In the genomic region with DNA sequence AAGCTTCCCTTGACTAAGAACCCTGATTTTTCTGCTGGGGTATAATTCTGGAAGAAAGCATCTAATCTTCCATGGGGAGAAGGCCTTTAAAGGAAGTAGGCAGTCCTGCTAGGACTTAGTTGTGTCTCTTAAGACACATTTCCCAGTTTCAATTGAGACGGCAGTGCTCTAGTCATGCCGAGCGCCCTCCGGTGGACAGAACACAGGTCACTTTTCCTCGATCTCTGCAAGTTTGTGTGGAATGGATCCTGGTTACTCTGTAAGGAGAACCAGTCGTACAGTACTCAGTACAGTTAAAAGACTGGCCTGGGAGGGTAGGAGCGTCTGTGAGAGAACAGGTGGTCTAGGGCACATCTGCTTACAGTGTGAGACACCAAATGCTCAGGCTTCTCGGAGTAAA, we compare ENCODE assay signal across 8 mouse cellular contexts. TPM values are rescaled to one million over a fixed set of nuclear protein-coding genes. Genes with fewer than 3 reads are reported as not detected.
DNase-seq lines count a peak whose midpoint lies in the region; ATAC-seq and TF ChIP-seq lines count a peak whose summit lies in the region.

No protein-coding gene starts in this region.

- H3K27me3 ChIP-seq in G1E (ENCODE audit: insufficient read depth, low read length): no peaks in the 10 kb centered on the region
- no peaks in the 10 kb centered on the region for H3K27me3 ChIP-seq in embryonic facial prominence, embryonic 15.5 days
- no peaks in the 10 kb centered on the region for H3K27me3 ChIP-seq in heart, embryonic 10.5 days (ENCODE audit: insufficient read depth, poor library complexity, severe bottlenecking)
- no peaks in the 10 kb centered on the region for H3K27me3 ChIP-seq in kidney, embryonic 15.5 days
- no peaks in the 10 kb centered on the region for H3K27me3 ChIP-seq in liver, embryonic 16.5 days (ENCODE audit: control insufficient read depth, insufficient read depth, low read depth, low read length)
- no peaks in the 10 kb centered on the region for H3K27me3 ChIP-seq in neural tube, embryonic 13.5 days

- peak; percentile 17; the same call in 1 of the 2 replicates for TF ChIP-seq CTCF in G1E (IDR thresholded peaks at IDR 0.05; ENCODE audit: low read depth, low read length)
- TF ChIP-seq CTCF in bone marrow, adult 2 months (IDR thresholded peaks at IDR 0.05; ENCODE audit: control insufficient read depth, insufficient read depth, low read length): peak; percentile 73

- peak overlapping the region; percentile 6; the same call in 1 of the 2 replicates for H3K4me3 ChIP-seq in G1E (ENCODE audit: low read depth, low read length)
- no peak overlapping the region for H3K4me3 ChIP-seq in bone marrow, adult 2 months (replicated peaks; ENCODE audit: control insufficient read depth, low read depth, low read length)
- H3K4me3 ChIP-seq in embryonic facial prominence, embryonic 15.5 days (replicated peaks): peak overlapping the region; percentile 88
- peak overlapping the region; percentile 95 for H3K4me3 ChIP-seq in heart, embryonic 10.5 days
- peak overlapping the region; percentile 94 for H3K4me3 ChIP-seq in kidney, embryonic 15.5 days (replicated peaks)
- H3K4me3 ChIP-seq in liver, embryonic 16.5 days (ENCODE audit: low read depth, low read length): peak overlapping the region; percentile 86
- H3K4me3 ChIP-seq in neural tube, embryonic 13.5 days: peak overlapping the region; percentile 94

- no peak overlapping the region for H3K27ac ChIP-seq in bone marrow, adult 2 months (ENCODE audit: control insufficient read depth, insufficient read depth, low read depth, low read length, poor library complexity)
- peak overlapping the region; percentile 23; the same call in 1 of the 2 replicates for H3K27ac ChIP-seq in embryonic facial prominence, embryonic 15.5 days (replicated peaks)
- H3K27ac ChIP-seq in heart, embryonic 10.5 days: no peak overlapping the region
- H3K27ac ChIP-seq in kidney, embryonic 15.5 days: peak overlapping the region; percentile 50; the same call in 1 of the 2 replicates
- no peak overlapping the region for H3K27ac ChIP-seq in liver, embryonic 16.5 days (ENCODE audit: low read length)
- no peak overlapping the region for H3K27ac ChIP-seq in neural tube, embryonic 13.5 days (replicated peaks)

- H3K36me3 ChIP-seq in G1E (replicated peaks): peaks cover 50% of the 10 kb centered on the region
- H3K36me3 ChIP-seq in embryonic facial prominence, embryonic 15.5 days: peaks cover 13% of the 10 kb centered on the region; the same call in 1 of the 2 replicates
- peaks cover 22% of the 10 kb centered on the region for H3K36me3 ChIP-seq in heart, embryonic 10.5 days
- H3K36me3 ChIP-seq in kidney, embryonic 15.5 days: peaks cover 24% of the 10 kb centered on the region; the same call in 1 of the 2 replicates
- H3K36me3 ChIP-seq in liver, embryonic 16.5 days (ENCODE audit: control insufficient read depth, insufficient read depth): 0 out of 2 replicates have a peak, but pooled peaks cover 2% of the 10 kb centered on the region
- no peaks in the 10 kb centered on the region for H3K36me3 ChIP-seq in neural tube, embryonic 13.5 days

- peak overlapping the region; percentile 41 for H3K9ac ChIP-seq in embryonic facial prominence, embryonic 15.5 days
- peak overlapping the region; percentile 92; the same call in 1 of the 2 replicates for H3K9ac ChIP-seq in kidney, embryonic 15.5 days
- peak overlapping the region; percentile 11; the same call in 1 of the 2 replicates for H3K9ac ChIP-seq in liver, embryonic 16.5 days (ENCODE audit: low read depth, low read length)
- peak overlapping the region; percentile 57 for H3K9ac ChIP-seq in neural tube, embryonic 13.5 days

- DNase-seq in G1E (ENCODE audit: low spot score): peak; percentile 38
- no peak for DNase-seq in heart, embryonic 10.5 days (ENCODE audit: low spot score)
- no peak for DNase-seq in yolk sac, embryonic 10.5 days (ENCODE audit: low spot score)

- TF ChIP-seq POLR2A in bone marrow, adult 2 months (IDR thresholded peaks at IDR 0.05; ENCODE audit: borderline replicate concordance, control insufficient read depth, low read depth, low read length): no peak

- no peak for ATAC-seq in G1E (ENCODE audit: extremely low read depth, insufficient number of reproducible peaks, low FRiP score, poor library complexity, severe bottlenecking)
- no peak for ATAC-seq in embryonic facial prominence, embryonic 15.5 days (ENCODE audit: insufficient number of reproducible peaks, low FRiP score, low TSS enrichment, low read depth)
- no peak for ATAC-seq in kidney, embryonic 15.5 days (replicated peaks; ENCODE audit: low FRiP score)
- no peak for ATAC-seq in liver, embryonic 16.5 days (ENCODE audit: low read depth)
- ATAC-seq in neural tube, embryonic 13.5 days (ENCODE audit: low read depth): no peak

- H3K4me2 ChIP-seq in embryonic facial prominence, embryonic 15.5 days (replicated peaks): peak overlapping the region; percentile 73
- peak overlapping the region; percentile 75 for H3K4me2 ChIP-seq in kidney, embryonic 15.5 days
- H3K4me2 ChIP-seq in liver, embryonic 16.5 days (ENCODE audit: low read depth, low read length): peak overlapping the region; percentile 80
- peak overlapping the region; percentile 97 for H3K4me2 ChIP-seq in neural tube, embryonic 13.5 days

- WGBS in bone marrow, adult 2 months: 18% methylated on average over 8 of the region's 8 CpGs
- 9% methylated on average over 8 of the region's 8 CpGs for WGBS in embryonic facial prominence, embryonic 15.5 days
- 35% methylated on average over 8 of the region's 8 CpGs for WGBS in heart, embryonic 10.5 days
- 12% methylated on average over 8 of the region's 8 CpGs for WGBS in kidney, embryonic 15.5 days
- WGBS in liver, embryonic 16.5 days (ENCODE audit: insufficient replicate concordance): 24% methylated on average over 8 of the region's 8 CpGs
- WGBS in neural tube, embryonic 13.5 days: 23% methylated on average over 8 of the region's 8 CpGs

- no peaks in the 10 kb centered on the region for H3K9me3 ChIP-seq in G1E (replicated peaks)
- H3K9me3 ChIP-seq in embryonic facial prominence, embryonic 15.5 days (replicated peaks): no peaks in the 10 kb centered on the region
- H3K9me3 ChIP-seq in heart, embryonic 10.5 days: no peaks in the 10 kb centered on the region
- H3K9me3 ChIP-seq in kidney, embryonic 15.5 days (replicated peaks): no peaks in the 10 kb centered on the region
- no peaks in the 10 kb centered on the region for H3K9me3 ChIP-seq in liver, embryonic 16.5 days (replicated peaks; ENCODE audit: control insufficient read depth, low read length)
- no peaks in the 10 kb centered on the region for H3K9me3 ChIP-seq in neural tube, embryonic 13.5 days

- H3K4me1 ChIP-seq in G1E (ENCODE audit: insufficient read depth, low read depth, low read length): peaks cover 65% of the 10 kb centered on the region
- peaks cover 8% of the 10 kb centered on the region for H3K4me1 ChIP-seq in bone marrow, adult 2 months (ENCODE audit: control insufficient read depth, insufficient read depth, low read length)
- H3K4me1 ChIP-seq in embryonic facial prominence, embryonic 15.5 days: peaks cover 64% of the 10 kb centered on the region
- peaks cover 59% of the 10 kb centered on the region for H3K4me1 ChIP-seq in heart, embryonic 10.5 days
- peaks cover 70% of the 10 kb centered on the region for H3K4me1 ChIP-seq in kidney, embryonic 15.5 days
- H3K4me1 ChIP-seq in liver, embryonic 16.5 days (ENCODE audit: control insufficient read depth, low read depth, low read length): peaks cover 35% of the 10 kb centered on the region
- peaks cover 73% of the 10 kb centered on the region for H3K4me1 ChIP-seq in neural tube, embryonic 13.5 days (replicated peaks)

RNA-seq across cellular contexts. Expression of gene Ctnnb1, which starts 7.3 kb away (rescaled TPM):
- total RNA-seq in G1E (2014; fragmentation: Nextera tagmentation) (214 and 233 TPM in 2 replicates), G1E (2017) (591 and 628 TPM in 2 replicates)
- 60.1 and 76.8 TPM in 2 replicates for polyA plus RNA-seq in G1E (2012)
- polyA plus RNA-seq in bone marrow, adult 2 months (2011; ENCODE audit: insufficient read depth, insufficient read length, low replicate concordance, missing spikeins): 105 and 150 TPM in 2 replicates
- 614 and 657 TPM in 2 replicates for polyA plus RNA-seq in embryonic facial prominence, embryonic 15.5 days (2015; fragmentation: Nextera tagmentation; extraction: Ambion mirVana)
- 390 and 445 TPM in 2 replicates for polyA plus RNA-seq in heart, embryonic 10.5 days (2016; fragmentation: Nextera tagmentation; extraction: Ambion mirVana)
- 543 and 552 TPM in 2 replicates for polyA plus RNA-seq in kidney, embryonic 15.5 days (2015; fragmentation: Nextera tagmentation; extraction: Ambion mirVana)
- 90.6 and 94.7 TPM in 2 replicates for polyA plus RNA-seq in liver, embryonic 16.5 days (2015; fragmentation: Nextera tagmentation; extraction: Ambion mirVana)
- polyA plus RNA-seq in neural tube, embryonic 13.5 days (2015; fragmentation: Nextera tagmentation; extraction: Ambion mirVana): 377 and 458 TPM in 2 replicates

Comparison
In these comparisons a context has a peak if more than half of its experiments do, and no peak if none do; other contexts are left out.
1. H3K27ac ChIP-seq: peak in embryonic facial prominence, embryonic 15.5 days (single experiment) and kidney, embryonic 15.5 days (single experiment); none in bone marrow, adult 2 months (single experiment), heart, embryonic 10.5 days (single experiment), liver, embryonic 16.5 days (single experiment) and neural tube, embryonic 13.5 days (single experiment).
2. H3K9ac ChIP-seq: peak in every context shown above with its lines; median percentile 92 in kidney, embryonic 15.5 days; 57 in neural tube, embryonic 13.5 days; 41 in embryonic facial prominence, embryonic 15.5 days; 11 in liver, embryonic 16.5 days.
3. Peak in every context shown above with its lines, with median percentiles within 50 percentile points of each other: H3K4me2 ChIP-seq.